Mouse (Mus musculus) testis, adult 2 months (tissue): ENCODE data around the gene Zscan2. TPM values are rescaled to one million over a fixed set of nuclear protein-coding genes. Genes with fewer than 3 reads are reported as not detected.

ENCODE experiments used
- H3K27ac ChIP-seq: fragments of 200-500 bp; 2 replicates; pipeline ENCODE4 v1.5.1; 2012; ENCODE audit warnings: low read depth, low read length; ENCODE audit not compliant: control insufficient read depth, insufficient read depth
- H3K27me3 ChIP-seq: fragments of 200-500 bp; 2 replicates; pipeline ENCODE4 v1.6.1; 2012; ENCODE audit warnings: mild to moderate bottlenecking, low read length, moderate library complexity; ENCODE audit not compliant: control insufficient read depth, insufficient read depth
- H3K36me3 ChIP-seq: fragments of 200-500 bp; 2 replicates; pipeline ENCODE4 v1.6.1; 2012; ENCODE audit warnings: mild to moderate bottlenecking, low read length; ENCODE audit not compliant: control insufficient read depth, insufficient read depth
- H3K4me1 ChIP-seq: fragments of 200-500 bp; 2 replicates; pipeline ENCODE4 v1.6.1; 2012; ENCODE audit warnings: low read length; ENCODE audit not compliant: control insufficient read depth, insufficient read depth
- H3K4me3 ChIP-seq: fragments of 200-500 bp; 2 replicates; pipeline ENCODE4 v1.5.1; 2012; ENCODE audit warnings: low read depth, mild to moderate bottlenecking, low read length, moderate library complexity, mixed read lengths; ENCODE audit not compliant: control insufficient read depth
- CTCF ChIP-seq: fragments of 200-500 bp; IDR thresholded peaks from 2 replicates; pipeline ENCODE4 v1.5.1; 2012; ENCODE audit warnings: low read depth, mild to moderate bottlenecking, inconsistent platforms, low read length, moderate library complexity; ENCODE audit not compliant: control insufficient read depth, insufficient read depth, insufficient replicate concordance
- POLR2A ChIP-seq: fragments of 200-500 bp; IDR thresholded peaks from 2 replicates; pipeline ENCODE4 v1.6.1; 2012; ENCODE audit warnings: low read depth, mild to moderate bottlenecking, inconsistent platforms, low read length, moderate library complexity; ENCODE audit not compliant: control insufficient read depth
- polyA plus RNA-seq: library from polyadenylated mRNA; depleted of rRNA; stranded (reverse); fragments of >200 nt; gene quantifications from 2 replicates; pipeline ENCODE4 v1.2.3, GENCODE M21; 2012

The Zscan2 gene
- polyA plus RNA-seq, 1 experiment: 35.8 TPM

- Histone ChIP-seq H3K27ac (peak overlapping the region; percentile 94), H3K4me3 (no peak overlapping the region), H3K4me1 (peaks cover 11% of the 10 kb centered on the region), H3K36me3 (peaks cover 1% of the 10 kb centered on the region; the same call in 1 of the 2 replicates), H3K27me3 (no peaks in the 10 kb centered on the region)
- TF ChIP-seq CTCF (no peak), POLR2A (no peak)
These were observed 27.9 kb downstream of the Zscan2 start for GRCm38 (mm10) chr7:80888595-80888994.

- Histone ChIP-seq H3K27ac (peak overlapping the region; percentile 94), H3K4me1 (peaks cover 11% of the 10 kb centered on the region), H3K27me3 (no peaks in the 10 kb centered on the region), H3K36me3 (peaks cover 4% of the 10 kb centered on the region), H3K4me3 (no peak overlapping the region)
- TF ChIP-seq CTCF (no peak), POLR2A (no peak)
These were observed 28.3 kb downstream of the Zscan2 start for GRCm38 (mm10) chr7:80889021-80889511.

GRCm38 (mm10) chr7:80889841-80890241 lies 29.1 kb downstream of the Zscan2 start:
- Histone ChIP-seq H3K4me1 (peaks cover 11% of the 10 kb centered on the region), H3K36me3 (peaks cover 4% of the 10 kb centered on the region), H3K27ac (peak overlapping the region; percentile 5), H3K27me3 (no peaks in the 10 kb centered on the region), H3K4me3 (no peak overlapping the region)
- no peak for TF ChIP-seq CTCF
- no peak for TF ChIP-seq POLR2A

DNA sequence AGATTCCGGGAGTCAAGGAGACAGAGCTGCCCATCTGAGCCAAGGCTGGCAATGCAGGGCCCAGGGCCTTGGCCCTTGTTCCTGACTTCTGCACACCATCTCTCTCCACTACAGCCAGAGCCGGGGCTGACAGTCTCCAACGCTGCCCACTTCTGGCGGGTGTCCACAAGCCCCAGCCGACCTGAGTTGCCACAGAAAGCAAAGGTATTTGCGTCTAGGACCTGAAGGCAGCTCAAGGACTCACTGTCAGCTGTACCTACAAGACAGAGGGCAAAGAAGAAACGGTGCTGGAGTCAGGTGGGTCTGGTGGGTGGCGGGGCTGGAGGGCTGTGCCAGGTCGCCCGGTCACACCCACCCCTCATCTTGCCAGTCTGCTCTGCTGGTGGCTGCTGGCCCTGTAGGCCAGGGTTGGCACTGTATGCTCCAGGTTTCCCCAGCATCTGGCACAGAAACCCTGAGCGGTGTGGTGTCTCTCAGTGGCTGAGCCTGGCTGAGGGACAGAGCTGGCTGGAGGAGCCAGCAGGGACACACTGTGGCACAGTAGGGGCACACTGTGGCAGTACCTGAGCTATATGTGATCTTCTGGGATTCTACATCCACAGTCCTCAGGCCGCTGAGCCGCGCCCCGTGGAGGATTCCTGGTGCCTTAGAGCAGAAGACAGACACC lies 32.5 kb downstream of the Zscan2 start:
- Histone ChIP-seq H3K4me3 (no peak overlapping the region), H3K27me3 (no peaks in the 10 kb centered on the region), H3K4me1 (peaks cover 11% of the 10 kb centered on the region), H3K36me3 (peaks cover 4% of the 10 kb centered on the region), H3K27ac (no peak overlapping the region)
- no peak for TF ChIP-seq CTCF
- no peak for TF ChIP-seq POLR2A

DNA sequence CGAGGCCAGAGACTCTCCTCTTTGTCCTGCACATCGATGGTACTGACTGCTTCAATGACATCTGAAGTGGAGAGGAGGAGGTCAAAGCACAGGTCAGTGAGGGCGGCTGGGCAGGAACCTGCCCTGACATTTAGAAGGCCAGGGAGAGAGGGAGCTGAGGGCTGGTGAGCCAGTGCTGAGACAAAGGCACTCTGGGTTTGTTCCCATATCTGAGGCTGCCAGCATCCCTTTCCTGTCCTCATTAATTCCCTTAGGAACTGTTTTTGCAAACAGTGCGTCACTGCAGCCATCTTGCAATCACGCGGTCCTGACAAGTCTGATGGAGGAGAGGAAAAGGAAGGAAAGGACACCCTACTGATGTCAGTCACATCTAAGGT lies 33.0 kb downstream of the Zscan2 start:
- Histone ChIP-seq H3K4me3 (no peak overlapping the region), H3K27ac (no peak overlapping the region), H3K36me3 (peaks cover 4% of the 10 kb centered on the region), H3K4me1 (peaks cover 8% of the 10 kb centered on the region), H3K27me3 (no peaks in the 10 kb centered on the region)
- no peak for TF ChIP-seq CTCF
- no peak for TF ChIP-seq POLR2A

DNA sequence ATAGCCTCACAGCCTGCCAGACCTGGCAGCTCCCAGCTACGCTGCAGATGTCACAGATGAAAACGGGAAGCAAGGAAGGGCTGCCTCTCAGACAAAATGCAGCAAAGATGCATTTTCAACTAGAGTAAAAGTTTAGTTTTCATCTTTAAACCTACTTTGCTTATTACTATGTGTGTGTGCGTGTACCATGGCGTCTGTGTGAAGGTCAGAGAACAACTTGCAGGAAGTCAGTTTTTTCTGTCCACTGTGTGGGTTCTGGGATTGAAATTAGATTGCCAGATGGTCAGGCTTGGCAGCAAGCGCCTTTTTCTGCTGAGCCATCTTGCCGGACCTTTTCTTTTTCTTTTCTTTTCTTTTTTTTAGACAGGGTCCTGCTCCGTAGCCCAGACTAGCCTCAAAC lies 33.5 kb downstream of the Zscan2 start:
- Histone ChIP-seq H3K4me3 (no peak overlapping the region), H3K4me1 (peaks cover 4% of the 10 kb centered on the region; the same call in 1 of the 2 replicates), H3K27ac (no peak overlapping the region), H3K27me3 (no peaks in the 10 kb centered on the region), H3K36me3 (peaks cover 4% of the 10 kb centered on the region)
- TF ChIP-seq CTCF (no peak), POLR2A (no peak)

DNA sequence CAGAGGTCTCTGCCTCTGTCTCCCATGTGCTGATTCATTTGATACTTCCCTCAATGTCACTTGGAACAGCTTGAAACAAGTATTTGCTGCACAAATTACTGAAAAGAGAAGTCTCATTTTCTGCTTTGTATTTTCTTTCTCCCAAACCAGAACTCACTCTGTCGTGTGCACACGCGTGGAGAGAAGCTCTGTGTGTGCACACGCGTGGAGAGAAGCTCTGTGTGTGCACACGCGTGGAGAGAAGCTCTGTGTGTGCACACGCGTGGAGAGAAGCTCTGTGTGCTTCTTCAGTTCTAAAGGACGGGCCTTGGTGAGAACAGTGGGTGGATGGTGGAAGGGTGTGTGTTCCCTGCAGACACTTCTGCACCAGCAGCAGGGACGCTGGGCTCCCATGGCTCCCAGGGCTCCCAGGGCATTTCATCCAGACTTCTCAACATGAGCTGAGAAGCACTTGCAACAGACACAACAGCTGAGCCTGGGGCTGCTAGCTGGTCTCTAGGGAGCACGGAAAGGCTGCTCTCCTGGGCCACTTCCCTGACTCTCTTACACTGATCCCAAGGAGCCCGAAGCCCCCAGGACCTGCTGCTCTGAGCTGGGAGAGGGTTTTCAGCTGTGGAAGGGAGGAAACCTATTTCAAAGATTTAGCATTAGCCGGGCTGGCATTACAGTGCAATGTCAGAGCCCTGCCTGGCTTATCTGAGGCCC lies 34.2 kb downstream of the Zscan2 start:
- Histone ChIP-seq H3K36me3 (peaks cover 4% of the 10 kb centered on the region), H3K27ac (no peak overlapping the region)
- TF ChIP-seq CTCF (no peak), POLR2A (no peak)

GRCm38 (mm10) chr7:80897134-80897533 lies 36.4 kb downstream of the Zscan2 start:
- Histone ChIP-seq H3K27me3 (no peaks in the 10 kb centered on the region), H3K4me1 (peaks cover 7% of the 10 kb centered on the region), H3K36me3 (peaks cover 4% of the 10 kb centered on the region), H3K27ac (no peak overlapping the region), H3K4me3 (no peak overlapping the region)
- TF ChIP-seq CTCF (no peak), POLR2A (no peak)

More for the DNA sequence above, 34.2 kb downstream of the Zscan2 start:
- no peak overlapping the region for H3K4me3 ChIP-seq
- no peaks in the 10 kb centered on the region; the same call in 1 of the 2 replicates for H3K4me1 ChIP-seq
- no peaks in the 10 kb centered on the region for H3K27me3 ChIP-seq
